Mouse (Mus musculus) embryonic facial prominence, embryonic 12.5 days (tissue): ENCODE measurements at regions not wholly inside any gene's neighbourhood (a gene's known extent, or its start where the extent isn't known, plus 50 kb on each side); places are given as distances from the start of the nearest gene placed in this dataset.
A peak's percentile ranks its signal among the peaks of the same experiment; 100 is the strongest.

Source experiments
- ATAC-seq: fragments of 200-750 bp; cut with Nextera tagmentation; 2 replicates; pipeline ENCODE4 v1.8.0; 2017; ENCODE audit not compliant: insufficient number of reproducible peaks, insufficient read depth, low FRiP score, low TSS enrichment
- H3K27ac ChIP-seq: fragments of 300-500 bp; sonication (generic); 2 replicates; pipeline ENCODE4 v1.5.1; 2016; ENCODE audit warnings: mild to moderate bottlenecking
- H3K27me3 ChIP-seq: fragments of 300-500 bp; sonication (generic); 2 replicates; pipeline ENCODE4 v1.6.1; 2016; ENCODE audit warnings: mild to moderate bottlenecking, moderate library complexity
- H3K36me3 ChIP-seq: fragments of 300-500 bp; sonication (generic); 2 replicates; pipeline ENCODE4 v1.6.1; 2016; ENCODE audit warnings: mild to moderate bottlenecking
- H3K4me1 ChIP-seq: fragments of 300-500 bp; sonication (generic); 2 replicates; pipeline ENCODE4 v1.6.1; 2016
- H3K4me2 ChIP-seq: fragments of 300-500 bp; sonication (generic); replicated peaks from 2 replicates; pipeline ENCODE4 v1.6.1; 2016; ENCODE audit warnings: mild to moderate bottlenecking, moderate library complexity
- H3K4me3 ChIP-seq: fragments of 300-500 bp; sonication (generic); 2 replicates; pipeline ENCODE4 v1.5.1; 2016; ENCODE audit warnings: mild to moderate bottlenecking
- H3K9ac ChIP-seq: fragments of 300-500 bp; sonication (generic); 2 replicates; pipeline ENCODE4 v1.6.1; 2016; ENCODE audit warnings: mild to moderate bottlenecking, moderate library complexity
- H3K9me3 ChIP-seq: fragments of 300-500 bp; sonication (generic); 2 replicates; pipeline ENCODE4 v1.6.1; 2016; ENCODE audit warnings: mild to moderate bottlenecking, moderate library complexity
- WGBS: fragments of 180-500 bp; shearing (Covaris S2); methylation state at CpG from one replicate; pipeline ENCODE4 v1.1.7; 2016; 5-methylcytosine and 5-hydroxymethylcytosine counted together

- Histone ChIP-seq H3K27ac (no peak overlapping the region), H3K9me3 (no peaks in the 10 kb centered on the region), H3K4me1 (no peaks in the 10 kb centered on the region; the same call in 1 of the 2 replicates), H3K4me2 (no peak overlapping the region), H3K4me3 (no peak overlapping the region), H3K9ac (no peak overlapping the region), H3K36me3 (no peaks in the 10 kb centered on the region), H3K27me3 (peaks cover 4% of the 10 kb centered on the region; the same call in 1 of the 2 replicates)
- 54% methylated on average over 7 of the region's 7 CpGs for whole genome bisulfite sequencing
- no peak for ATAC-seq
These were observed 285.0 kb upstream of the Bmper start for GRCm38 (mm10) chr9:22937686-22938391.

GRCm38 (mm10) chr9:22944992-22945391 lies 277.9 kb upstream of the Bmper start:
- H3K9me3 ChIP-seq: no peaks in the 10 kb centered on the region
- no peak overlapping the region for H3K4me3 ChIP-seq
- no peak overlapping the region for H3K9ac ChIP-seq
- H3K27me3 ChIP-seq: no peaks in the 10 kb centered on the region
- no peaks in the 10 kb centered on the region for H3K4me1 ChIP-seq
- no peaks in the 10 kb centered on the region for H3K36me3 ChIP-seq
- ATAC-seq: no peak
- no peak overlapping the region for H3K27ac ChIP-seq
- H3K4me2 ChIP-seq: no peak overlapping the region
- 63% methylated on average over 6 of the region's 6 CpGs for WGBS

- no peaks in the 10 kb centered on the region for H3K4me1 ChIP-seq
- 47% methylated on average over 8 of the region's 8 CpGs for WGBS
- no peak overlapping the region for H3K9ac ChIP-seq
- 0 out of 2 replicates have a peak overlapping the region, but pooled peaks have one; percentile 24 for H3K27ac ChIP-seq
- no peak for ATAC-seq
- H3K27me3 ChIP-seq: no peaks in the 10 kb centered on the region
- H3K9me3 ChIP-seq: no peaks in the 10 kb centered on the region
- H3K4me3 ChIP-seq: no peak overlapping the region
- no peaks in the 10 kb centered on the region for H3K36me3 ChIP-seq
- H3K4me2 ChIP-seq: no peak overlapping the region
These were observed 277.4 kb upstream of the Bmper start for GRCm38 (mm10) chr9:22945426-22945955.

- no peak for ATAC-seq
These were observed 270.1 kb upstream of the Bmper start for GRCm38 (mm10) chr9:22952571-22953442.

GRCm38 (mm10) chr9:22962269-22962815 lies 260.5 kb upstream of the Bmper start:
- H3K4me3 ChIP-seq: no peak overlapping the region
- H3K9ac ChIP-seq: no peak overlapping the region
- ATAC-seq: no peak
- no peaks in the 10 kb centered on the region for H3K36me3 ChIP-seq
- no peaks in the 10 kb centered on the region for H3K9me3 ChIP-seq
- H3K27me3 ChIP-seq: no peaks in the 10 kb centered on the region
- 31% methylated on average over 7 of the region's 7 CpGs for WGBS
- no peak overlapping the region for H3K4me2 ChIP-seq
- H3K27ac ChIP-seq: 0 out of 2 replicates have a peak overlapping the region, but pooled peaks have one; percentile 60
- H3K4me1 ChIP-seq: peaks cover 6% of the 10 kb centered on the region; the same call in 1 of the 2 replicates

More at GRCm38 (mm10) chr9:22952571-22953442, 270.1 kb upstream of the Bmper start:
- WGBS: 52% methylated on average over 16 of the region's 16 CpGs
- no peaks in the 10 kb centered on the region for H3K27me3 ChIP-seq
- H3K9ac ChIP-seq: no peak overlapping the region
- peaks cover 8% of the 10 kb centered on the region; the same call in 1 of the 2 replicates for H3K4me1 ChIP-seq
- H3K27ac ChIP-seq: no peak overlapping the region
- H3K9me3 ChIP-seq: no peaks in the 10 kb centered on the region
- no peak overlapping the region for H3K4me2 ChIP-seq
- H3K36me3 ChIP-seq: no peaks in the 10 kb centered on the region
- no peak overlapping the region for H3K4me3 ChIP-seq

- no peak for ATAC-seq
- Histone ChIP-seq H3K4me2 (no peak overlapping the region), H3K27ac (no peak overlapping the region), H3K27me3 (no peaks in the 10 kb centered on the region), H3K36me3 (no peaks in the 10 kb centered on the region), H3K4me1 (no peaks in the 10 kb centered on the region), H3K9ac (no peak overlapping the region), H3K9me3 (no peaks in the 10 kb centered on the region), H3K4me3 (no peak overlapping the region)
- WGBS: 79% methylated on average over 4 of the region's 4 CpGs
These were observed 251.6 kb upstream of the Bmper start for GRCm38 (mm10) chr9:22971312-22971711.

GRCm38 (mm10) chr9:22976748-22977147 lies 246.1 kb upstream of the Bmper start:
- no peak overlapping the region for H3K9ac ChIP-seq
- H3K27ac ChIP-seq: no peak overlapping the region
- H3K36me3 ChIP-seq: no peaks in the 10 kb centered on the region
- 60% methylated on average over 9 of the region's 9 CpGs for WGBS
- H3K9me3 ChIP-seq: no peaks in the 10 kb centered on the region
- H3K27me3 ChIP-seq: no peaks in the 10 kb centered on the region
- 0 out of 2 replicates have a peak, but pooled peaks cover 6% of the 10 kb centered on the region for H3K4me1 ChIP-seq
- H3K4me3 ChIP-seq: no peak overlapping the region
- no peak overlapping the region for H3K4me2 ChIP-seq
- no peak for ATAC-seq

- Histone ChIP-seq H3K27me3 (no peaks in the 10 kb centered on the region), H3K4me1 (0 out of 2 replicates have a peak, but pooled peaks cover 6% of the 10 kb centered on the region), H3K9ac (no peak overlapping the region), H3K27ac (0 out of 2 replicates have a peak overlapping the region, but pooled peaks have one; percentile 31), H3K4me3 (no peak overlapping the region), H3K4me2 (no peak overlapping the region), H3K9me3 (no peaks in the 10 kb centered on the region), H3K36me3 (no peaks in the 10 kb centered on the region)
- no peak for ATAC-seq
- WGBS: 26% methylated on average over 5 of the region's 5 CpGs
These were observed 243.2 kb upstream of the Bmper start for GRCm38 (mm10) chr9:22979627-22980026.

- Histone ChIP-seq H3K36me3 (no peaks in the 10 kb centered on the region), H3K4me2 (no peak overlapping the region), H3K9ac (no peak overlapping the region), H3K9me3 (no peaks in the 10 kb centered on the region), H3K27ac (no peak overlapping the region), H3K4me1 (peaks cover 6% of the 10 kb centered on the region; the same call in 1 of the 2 replicates), H3K27me3 (no peaks in the 10 kb centered on the region), H3K4me3 (no peak overlapping the region)
- WGBS: 39% methylated on average over 6 of the region's 6 CpGs
- no peak for ATAC-seq
These were observed 233.4 kb upstream of the Bmper start for GRCm38 (mm10) chr9:22989508-22989907.

GRCm38 (mm10) chr9:22993531-22993930 lies 229.3 kb upstream of the Bmper start:
- Histone ChIP-seq H3K9ac (no peak overlapping the region), H3K27ac (0 out of 2 replicates have a peak overlapping the region, but pooled peaks have one; percentile 57), H3K9me3 (no peaks in the 10 kb centered on the region), H3K4me1 (peaks cover 6% of the 10 kb centered on the region; the same call in 1 of the 2 replicates), H3K4me3 (no peak overlapping the region), H3K36me3 (no peaks in the 10 kb centered on the region), H3K27me3 (no peaks in the 10 kb centered on the region), H3K4me2 (no peak overlapping the region)
- 43% methylated on average over 5 of the region's 5 CpGs for WGBS
- peak; percentile 56; the same call in 1 of the 2 replicates for ATAC-seq

- Histone ChIP-seq H3K27ac (no peak overlapping the region), H3K4me2 (no peak overlapping the region), H3K36me3 (no peaks in the 10 kb centered on the region), H3K9me3 (no peaks in the 10 kb centered on the region), H3K4me1 (peaks cover 6% of the 10 kb centered on the region; the same call in 1 of the 2 replicates), H3K27me3 (no peaks in the 10 kb centered on the region), H3K9ac (no peak overlapping the region), H3K4me3 (no peak overlapping the region)
- 70% methylated on average over 9 of the region's 9 CpGs for WGBS
- no peak for ATAC-seq
These were observed 227.3 kb upstream of the Bmper start for GRCm38 (mm10) chr9:22995564-22995963.
